Mouse (Mus musculus) liver, adult 2 months (tissue): ENCODE data around the gene Bcl9l.

Experiments
- CTCF ChIP-seq: fragments of 200-500 bp; IDR thresholded peaks from 2 replicates; pipeline ENCODE4 v1.5.1; 2011; ENCODE audit warnings: low read depth, low read length, control low read depth
- POLR2A ChIP-seq: fragments of 200-500 bp; IDR thresholded peaks from 2 replicates; pipeline ENCODE4 v1.6.1; 2011; ENCODE audit warnings: low read length, control low read depth; ENCODE audit not compliant: insufficient read depth; ENCODE audit errors: extremely low read depth

- TF ChIP-seq CTCF = no peak
- no peak for TF ChIP-seq POLR2A
These were observed 12.5 kb downstream of the Bcl9l start for GRCm38 (mm10) chr9:44494863-44495809.
